Mouse (Mus musculus) MEL (cell line): ENCODE measurements around the gene Clint1. TPM values are rescaled to one million over a fixed set of nuclear protein-coding genes. Genes with fewer than 3 reads are reported as not detected.

Experiments
- DNase-seq: peaks from one replicate; pipeline ENCODE4 v3.0.0; 2011; ENCODE audit warnings: low read depth, low spot score
- H3K27ac ChIP-seq: 2 replicates; pipeline ENCODE4 v1.5.1; 2012; ENCODE audit warnings: low read depth, mild to moderate bottlenecking, control low read depth, low read length, moderate library complexity; ENCODE audit not compliant: control insufficient read depth
- H3K27me3 ChIP-seq, 2 experiments: fragments of 150-350 bp in 1 of 2; sonication (generic) in 1 of 2; 2 replicates each; pipeline ENCODE4 v1.6.1; 2012; ENCODE audit warnings: low read length in 2 of 2, mild to moderate bottlenecking in 2 of 2, improper control_type of control experiment in 1 of 2, moderate library complexity in 1 of 2; ENCODE audit not compliant: insufficient read depth in 2 of 2, control insufficient read depth in 1 of 2
- H3K36me3 ChIP-seq, 2 experiments: 2 replicates each; pipeline ENCODE4 v1.6.1; 2012 to 2014; ENCODE audit warnings: low read length in 2 of 2, improper control_type of control experiment in 1 of 2, inconsistent platforms in 1 of 2, mild to moderate bottlenecking in 1 of 2; ENCODE audit not compliant: insufficient read depth in 2 of 2, control insufficient read depth in 1 of 2
- H3K4me1 ChIP-seq, 2 experiments: fragments of 150-350 bp in 1 of 2; sonication (generic) in 1 of 2; 2 replicates each; pipeline ENCODE4 v1.6.1; 2012; ENCODE audit warnings: low read length in 2 of 2, improper control_type of control experiment in 1 of 2, mild to moderate bottlenecking in 1 of 2; ENCODE audit not compliant: insufficient read depth in 2 of 2, control insufficient read depth in 1 of 2
- H3K4me3 ChIP-seq, 2 experiments: fragments of 150-350 bp in 1 of 2; sonication (generic) in 1 of 2; 2 replicates each; pipeline ENCODE4 v1.5.1; 2012; ENCODE audit warnings: low read depth in 2 of 2, low read length in 2 of 2, mild to moderate bottlenecking in 2 of 2, moderate library complexity in 2 of 2, control low read depth in 1 of 2, improper control_type of control experiment in 1 of 2; ENCODE audit not compliant: control insufficient read depth in 1 of 2, insufficient read depth in 1 of 2
- H3K79me2 ChIP-seq: 2 replicates; pipeline ENCODE4 v1.6.1; 2012; ENCODE audit warnings: mild to moderate bottlenecking, low read length, moderate library complexity; ENCODE audit not compliant: control insufficient read depth, poor library complexity, insufficient read depth
- H3K9ac ChIP-seq: 2 replicates; pipeline ENCODE4 v1.6.1; 2012; ENCODE audit warnings: low read depth, mild to moderate bottlenecking, control low read depth, low read length, moderate library complexity; ENCODE audit not compliant: control insufficient read depth, poor library complexity, severe bottlenecking
- H3K9me3 ChIP-seq: fragments of 150-350 bp; sonication (generic); replicated peaks from 2 replicates; pipeline ENCODE4 v1.6.1; 2012; ENCODE audit warnings: mild to moderate bottlenecking, low read length, improper control_type of control experiment, moderate library complexity; ENCODE audit not compliant: insufficient read depth
- CHD2 ChIP-seq: IDR thresholded peaks from 2 replicates; pipeline ENCODE4 v1.6.1; 2011; ENCODE audit warnings: low read length, improper control_type of control experiment
- EP300 ChIP-seq, 2 experiments: IDR thresholded peaks; 2 replicates each; pipeline ENCODE4 v1.6.1; 2011; ENCODE audit warnings: improper control_type of control experiment in 2 of 2, low read length in 2 of 2, low read depth in 1 of 2, mild to moderate bottlenecking in 1 of 2
- ETS1 ChIP-seq: IDR thresholded peaks from 2 replicates; pipeline ENCODE4 v1.6.1; 2012; ENCODE audit warnings: low read depth, mild to moderate bottlenecking, inconsistent platforms, low read length, improper control_type of control experiment, moderate library complexity
- GATA1 ChIP-seq: IDR thresholded peaks from 2 replicates; pipeline ENCODE4 v1.6.1; 2011; ENCODE audit warnings: low read depth, low read length, improper control_type of control experiment
- HCFC1 ChIP-seq: IDR thresholded peaks from 2 replicates; pipeline ENCODE4 v1.6.1; 2012; ENCODE audit warnings: low read depth, mild to moderate bottlenecking, inconsistent platforms, low read length, improper control_type of control experiment, moderate library complexity
- KAT2A ChIP-seq: conservative IDR thresholded peaks from 2 replicates; pipeline ENCODE4 v1.6.1; 2012; ENCODE audit warnings: low read depth, low read length, improper control_type of control experiment, inconsistent platforms
- MAZ ChIP-seq: IDR thresholded peaks from 2 replicates; pipeline ENCODE4 v1.6.1; 2012; ENCODE audit warnings: low read depth, mild to moderate bottlenecking, inconsistent platforms, low read length, improper control_type of control experiment
- MEF2A ChIP-seq: IDR thresholded peaks from 2 replicates; pipeline ENCODE4 v1.6.1; 2014; ENCODE audit warnings: low read depth, mild to moderate bottlenecking, inconsistent platforms, low read length, improper control_type of control experiment; ENCODE audit not compliant: poor library complexity, insufficient replicate concordance, severe bottlenecking; ENCODE audit errors: extremely low read depth
- MYB ChIP-seq: IDR thresholded peaks from 2 replicates; pipeline ENCODE4 v1.6.1; 2011; ENCODE audit warnings: mild to moderate bottlenecking, low read depth, low read length, improper control_type of control experiment
- MYC ChIP-seq: IDR thresholded peaks from 2 replicates; pipeline ENCODE4 v1.6.1; 2011; ENCODE audit warnings: low read depth, mild to moderate bottlenecking, low read length, improper control_type of control experiment, moderate library complexity
- POLR2AphosphoS2 ChIP-seq: IDR thresholded peaks from 2 replicates; pipeline ENCODE4 v1.6.1; 2011; ENCODE audit warnings: low read length, improper control_type of control experiment
- POLR2AphosphoS5 ChIP-seq: IDR thresholded peaks from 2 replicates; pipeline ENCODE4 v1.6.1; 2012; ENCODE audit warnings: low read depth, borderline replicate concordance, mild to moderate bottlenecking, inconsistent platforms, low read length, moderate library complexity, mixed read lengths
- SIN3A ChIP-seq: IDR thresholded peaks from 2 replicates; pipeline ENCODE4 v1.6.1; 2012; ENCODE audit warnings: low read length, improper control_type of control experiment, inconsistent platforms
- TBP ChIP-seq: IDR thresholded peaks from 2 replicates; pipeline ENCODE4 v1.8.0; 2011; ENCODE audit warnings: low read depth, low read length, improper control_type of control experiment
- TCF12 ChIP-seq: IDR thresholded peaks from 2 replicates; pipeline ENCODE4 v1.6.1; 2014; ENCODE audit warnings: low read depth, mild to moderate bottlenecking, inconsistent platforms, low read length, improper control_type of control experiment, moderate library complexity
- ZKSCAN1 ChIP-seq: IDR thresholded peaks from 2 replicates; pipeline ENCODE4 v1.6.1; 2012; ENCODE audit warnings: low read depth, mild to moderate bottlenecking, inconsistent platforms, low read length, improper control_type of control experiment, moderate library complexity
- ZMIZ1 ChIP-seq: IDR thresholded peaks from 2 replicates; pipeline ENCODE4 v1.6.1; 2012; ENCODE audit warnings: low read depth, mild to moderate bottlenecking, inconsistent platforms, low read length, improper control_type of control experiment, moderate library complexity
- ZNF384 ChIP-seq: IDR thresholded peaks from 2 replicates; pipeline ENCODE4 v1.6.1; 2012; ENCODE audit warnings: low read depth, mild to moderate bottlenecking, inconsistent platforms, low read length, improper control_type of control experiment
- polyA plus RNA-seq, 2 experiments: library from polyadenylated mRNA; stranded (reverse) in 1 of 2; unstranded in 1 of 2; fragments of >175 nt in 1 of 2; fragments of >200 nt in 1 of 2; gene quantifications; 2 replicates each; pipeline versions ENCODE4 v1.2.1 to v1.2.4; 2012; ENCODE audit warnings: low replicate concordance in 2 of 2, low read depth in 1 of 2; ENCODE audit not compliant: insufficient read length in 2 of 2, insufficient read depth in 1 of 2, missing spikeins in 1 of 2
- total RNA-seq: library from RNA; depleted of rRNA; stranded (reverse); fragments of 300-350 nt; gene quantifications from 2 replicates; pipeline ENCODE4 v1.2.3, GENCODE M21; 2012

Gene Clint1
- total and polyA plus RNA-seq, 3 experiments: 58.5 to 184 (median 102) TPM

- Histone ChIP-seq H3K4me3 (no peak overlapping the region), H3K36me3 (no peaks in the 10 kb centered on the region), H3K27ac (no peak overlapping the region), H3K79me2 (no peaks in the 10 kb centered on the region), H3K27me3 (peaks cover 3% of the 10 kb centered on the region in 2 experiments; a peak in 1 of 4 replicates), H3K9ac (no peak overlapping the region), H3K4me1 (no peaks in the 10 kb centered on the region), H3K9me3 (no peaks in the 10 kb centered on the region)
- no peak for TF ChIP-seq CHD2
- TF ChIP-seq EP300 (IDR thresholded peaks at IDR 0.05; ENCODE audit: low read depth in 1 of 2, low read length in 2 of 2): no peak
- TF ChIP-seq KAT2A: no peak
- no peak for DNase-seq
These were observed 67.0 kb downstream of the Clint1 start for GRCm38 (mm10) chr11:45918836-45919235.

DNA sequence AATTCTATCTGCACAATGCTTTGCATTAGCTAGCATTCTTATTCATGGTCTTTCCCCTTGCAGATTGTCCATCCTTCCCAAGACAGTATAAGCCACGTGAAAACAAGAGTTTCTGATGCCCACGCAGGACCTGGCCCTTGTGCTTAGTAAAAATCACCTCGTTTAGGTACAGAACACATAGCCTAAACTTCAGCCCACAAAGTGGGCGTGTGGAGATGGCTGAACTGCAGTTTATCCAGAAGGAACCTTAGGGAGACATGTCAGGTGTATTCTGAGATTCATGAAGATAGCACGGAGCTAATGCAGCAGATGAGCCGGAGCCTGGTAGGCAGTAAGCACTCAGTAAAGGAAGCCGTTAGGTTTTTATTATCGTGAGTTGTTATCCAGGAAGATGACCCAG lies 69.2 kb downstream of the Clint1 start:
- DNase-seq: no peak
- no peaks in the 10 kb centered on the region for H3K9me3 ChIP-seq
- TF ChIP-seq GATA1: no peak
- no peak for TF ChIP-seq ETS1
- TF ChIP-seq MEF2A: no peak
- TF ChIP-seq POLR2AphosphoS5: no peak
- TF ChIP-seq TBP: no peak
- TF ChIP-seq KAT2A: no peak
- TF ChIP-seq TCF12: no peak
- no peak for TF ChIP-seq HCFC1
- H3K9ac ChIP-seq: no peak overlapping the region
- H3K27ac ChIP-seq: no peak overlapping the region
- H3K36me3 ChIP-seq: no peaks in the 10 kb centered on the region
- H3K79me2 ChIP-seq: no peaks in the 10 kb centered on the region
- no peaks in the 10 kb centered on the region for H3K4me1 ChIP-seq
- peaks cover 3% of the 10 kb centered on the region in 2 experiments; a peak in 1 of 4 replicates for H3K27me3 ChIP-seq
- H3K4me3 ChIP-seq: no peak overlapping the region

- H3K27me3 ChIP-seq: peaks cover 3% of the 10 kb centered on the region in 2 experiments; a peak in 1 of 4 replicates
- H3K36me3 ChIP-seq: no peaks in the 10 kb centered on the region
- H3K4me3 ChIP-seq: no peak overlapping the region
- no peak for TF ChIP-seq MYB
- no peak for TF ChIP-seq POLR2AphosphoS2
- no peak for TF ChIP-seq ZMIZ1
- TF ChIP-seq ZKSCAN1: no peak
- TF ChIP-seq MYC: no peak
- TF ChIP-seq SIN3A: no peak
- TF ChIP-seq TBP: no peak
- TF ChIP-seq MAZ: no peak
- TF ChIP-seq ZNF384: no peak
- no peak for DNase-seq
- H3K79me2 ChIP-seq: no peaks in the 10 kb centered on the region
- H3K4me1 ChIP-seq: no peaks in the 10 kb centered on the region
- no peak overlapping the region for H3K9ac ChIP-seq
- no peaks in the 10 kb centered on the region for H3K9me3 ChIP-seq
- no peak overlapping the region for H3K27ac ChIP-seq
These were observed 69.6 kb downstream of the Clint1 start for GRCm38 (mm10) chr11:45921480-45921898.
